Mouse (Mus musculus) bone marrow macrophage, adult 2 months (primary cell): ENCODE measurements around the gene Hpf1.

Experiments
- CTCF ChIP-seq: IDR thresholded peaks from 2 replicates; pipeline ENCODE4 v1.5.1; 2012; ENCODE audit warnings: low read depth, mild to moderate bottlenecking, low read length, moderate library complexity
- POLR2A ChIP-seq: IDR thresholded peaks from 2 replicates; pipeline ENCODE4 v1.6.1; 2012; ENCODE audit warnings: mild to moderate bottlenecking, low read depth, low read length, borderline replicate concordance

GRCm38 (mm10) chr8:60859605-60860004 is 30.6 kb upstream of the Hpf1 start:
- no peak for TF ChIP-seq CTCF
- no peak for TF ChIP-seq POLR2A
